Mouse (Mus musculus) induced T-regulatory cell, adult 2 months (primary cell): ENCODE data around the gene Rusc2.

Source experiments
- DNase-seq: peaks from one replicate; pipeline ENCODE4 v3.0.0-alpha.2; 2012; ENCODE audit warnings: low read depth

The Rusc2 gene

GRCm38 (mm10) chr4:43442456-43443361, 60.9 kb downstream of the Rusc2 start:
- peak; percentile 87 for DNase-seq

DNA sequence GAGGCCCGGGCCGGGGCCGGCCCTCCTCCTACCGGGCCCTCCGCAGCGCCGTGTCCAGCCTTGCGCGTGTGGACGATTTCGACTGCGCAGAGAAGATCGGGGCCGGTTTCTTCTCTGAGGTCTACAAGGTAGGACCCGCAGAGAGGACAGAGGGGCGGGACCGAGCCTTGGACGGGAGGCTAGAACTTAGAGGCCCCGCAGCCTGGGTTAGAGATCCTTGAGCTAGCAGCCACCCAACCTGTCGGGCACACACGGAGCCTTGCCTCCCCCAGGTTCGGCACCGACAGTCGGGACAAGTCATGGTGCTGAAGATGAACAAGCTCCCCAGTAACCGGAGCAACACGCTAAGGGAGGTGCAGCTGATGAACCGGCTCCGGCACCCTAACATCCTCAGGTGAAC, 61.7 kb downstream of the Rusc2 start:
- DNase-seq, result peak; percentile 54

GRCm38 (mm10) chr4:43447251-43447650, 65.5 kb downstream of the Rusc2 start:
- no peak for DNase-seq

DNA sequence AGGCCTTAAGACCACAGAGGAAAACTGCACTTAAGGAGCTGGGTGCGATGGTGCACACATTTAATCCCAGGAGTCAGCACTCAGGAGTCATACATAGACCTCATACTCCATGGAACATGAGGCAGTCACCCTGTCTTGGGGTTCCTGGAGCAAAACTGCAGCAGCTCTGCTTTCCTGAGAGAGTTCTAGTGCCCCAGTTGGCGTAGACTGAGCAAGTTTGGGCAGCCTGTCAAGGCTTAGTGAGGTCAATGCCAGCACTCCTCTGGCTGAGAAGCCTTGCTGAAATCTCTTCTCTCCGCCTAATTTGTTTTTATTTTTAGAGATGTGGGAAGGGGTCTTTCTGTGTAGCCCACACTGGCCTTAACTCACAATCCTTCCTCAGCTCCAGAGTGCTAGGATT, 66.8 kb downstream of the Rusc2 start:
- no peak for DNase-seq

GRCm38 (mm10) chr4:43452315-43452714, 70.5 kb downstream of the Rusc2 start:
- DNase-seq, result no peak

GRCm38 (mm10) chr4:43453413-43453812, 71.6 kb downstream of the Rusc2 start:
- peak; percentile 39 for DNase-seq

GRCm38 (mm10) chr4:43454041-43454836, 72.5 kb downstream of the Rusc2 start, which contains the start of gene Cd72:
Gene Cd72 (minus strand): TSS chr4:43454628.
- peak; percentile 54 for DNase-seq

- DNase-seq, result peak; percentile 86
These were observed 74.7 kb downstream of the Rusc2 start for GRCm38 (mm10) chr4:43456470-43456869.

GRCm38 (mm10) chr4:43457124-43457523, 75.3 kb downstream of the Rusc2 start:
- DNase-seq, result peak; percentile 62

DNA sequence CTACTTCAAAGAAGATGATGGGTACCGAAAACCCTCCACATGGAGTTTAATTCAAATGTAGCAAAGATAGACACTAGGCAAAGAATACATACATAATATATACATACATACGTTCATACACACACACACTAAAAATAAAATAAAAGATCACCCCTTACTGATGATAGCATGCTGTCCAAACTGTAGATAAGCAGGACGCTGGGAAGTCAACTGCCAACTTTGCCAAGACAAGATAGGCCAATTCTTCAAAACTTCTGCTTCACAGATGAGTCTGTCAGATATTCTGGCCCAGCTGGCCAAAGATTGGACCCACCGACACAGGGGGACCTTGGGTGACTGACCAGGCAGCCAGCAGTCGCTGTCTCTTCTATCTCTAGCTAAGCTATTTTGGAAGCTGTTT, 81.3 kb downstream of the Rusc2 start:
- DNase-seq, result no peak

DNA sequence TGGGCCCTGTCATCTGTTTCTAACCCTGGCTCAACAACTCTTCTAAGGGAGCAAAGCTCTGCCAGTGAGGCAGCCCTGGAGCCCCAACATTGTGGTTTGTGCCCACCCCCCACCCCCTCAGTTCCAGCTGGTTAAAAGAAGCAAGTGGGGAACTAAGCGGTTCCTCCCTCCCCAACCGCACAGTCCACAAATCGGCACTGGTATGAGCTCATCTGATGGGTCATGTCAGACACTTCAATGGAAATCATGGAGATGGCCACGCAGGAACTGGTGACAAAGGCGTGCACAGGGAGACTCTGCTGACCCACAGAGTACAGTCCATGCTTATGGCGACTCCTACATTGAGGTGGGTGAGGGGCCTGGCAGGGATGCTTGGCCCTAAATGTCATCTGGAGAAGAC, 84.2 kb downstream of the Rusc2 start:
- no peak for DNase-seq

GRCm38 (mm10) chr4:43466872-43467271, 85.1 kb downstream of the Rusc2 start:
- DNase-seq, result no peak

DNA sequence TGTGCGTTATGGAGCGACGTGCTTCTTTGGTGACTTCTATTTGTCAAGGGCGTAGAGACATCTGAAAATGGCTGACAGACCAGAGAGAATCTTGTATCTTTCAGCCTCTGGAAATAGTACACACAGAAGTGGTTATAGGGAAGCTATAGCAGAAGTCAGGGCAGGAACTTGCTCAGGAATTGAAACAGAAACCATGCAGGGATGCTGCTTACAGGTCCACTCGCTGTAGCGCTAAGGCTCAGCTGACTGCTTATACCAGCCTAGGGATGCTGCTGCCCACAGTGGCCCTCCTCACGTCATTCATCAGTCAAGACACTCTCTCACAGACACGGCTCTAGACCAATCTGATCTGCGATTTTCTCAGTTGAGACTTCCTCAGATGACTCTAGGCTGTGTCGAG, 88.5 kb downstream of the Rusc2 start:
- DNase-seq, result no peak

DNA sequence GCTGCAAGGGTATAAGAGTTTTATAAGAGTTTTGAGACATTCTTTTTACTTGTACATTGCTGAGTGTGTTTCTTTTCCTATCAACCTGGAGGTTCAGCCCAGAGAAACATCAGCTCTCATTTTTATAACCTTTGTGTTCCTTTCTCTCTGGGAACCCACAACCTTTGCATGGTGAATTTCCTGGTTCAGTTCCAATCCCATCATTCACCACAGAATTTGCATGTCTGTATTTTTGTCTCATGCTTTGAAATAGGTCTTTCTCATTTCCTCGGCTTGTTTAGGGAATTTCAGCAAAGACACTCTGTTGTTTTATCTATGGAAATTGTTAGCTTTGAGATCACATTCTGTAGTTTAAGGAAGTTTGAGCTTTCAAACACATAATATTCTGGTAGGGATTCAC, 91.9 kb downstream of the Rusc2 start:
- peak; percentile 34 for DNase-seq

DNA sequence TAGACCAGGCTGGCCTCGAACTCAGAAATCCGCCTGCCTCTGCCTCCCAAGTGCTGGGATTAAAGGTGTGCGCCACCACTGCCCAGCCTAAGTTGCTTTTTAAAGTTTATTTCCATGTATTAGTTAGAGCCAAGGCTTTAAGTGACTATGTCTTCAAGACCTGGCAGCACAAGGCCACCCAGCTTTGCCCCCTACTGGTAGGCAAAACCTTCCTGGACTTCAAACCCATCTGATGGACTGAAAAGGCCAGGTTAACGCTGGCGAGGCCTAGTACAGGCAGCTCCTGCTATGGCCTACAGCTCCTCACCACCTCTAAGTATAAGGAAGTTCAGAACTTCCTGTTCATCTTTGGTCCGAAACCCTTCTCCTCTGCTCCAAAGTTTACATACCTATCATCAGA, 94.8 kb downstream of the Rusc2 start:
- peak; percentile 63 for DNase-seq
